Mouse (Mus musculus): ENCODE results near the gene Ube2e1.

GRCm38 (mm10) chr14:18341088-18341487, 9.4 kb upstream of the Ube2e1 start:
- no peak for TF ChIP-seq CTCF (IDR thresholded peaks at IDR 0.05; ENCODE audit: borderline replicate concordance, insufficient read depth, low read depth, low read length)
- TF ChIP-seq POLR2A (IDR thresholded peaks at IDR 0.05; ENCODE audit: borderline replicate concordance, insufficient read depth, low read length), result no peak

All from cerebellum, adult 2 months (tissue).